ENCODE assay signal across 11 mouse cellular contexts in genomic region chr2:29631020-29631419, GRCm38 (mm10).
"Had no signal": no experiment of that assay in that cellular context is flagged by ENCODE, and none has a peak within 500 bp of the region (broad histone marks: within the 10 kb centered on the region; RNA-seq: fewer than 3 reads in every experiment).

No protein-coding gene starts in this region.

- H3K9ac ChIP-seq: intestine, embryonic 15.5 days; kidney, embryonic 15.5 days; limb, embryonic 15.5 days; liver, embryonic 15.5 days; lung, embryonic 15.5 days; midbrain, embryonic 15.5 days had no signal

- H3K9me3 ChIP-seq: intestine, embryonic 15.5 days; kidney, embryonic 15.5 days; limb, embryonic 15.5 days; liver, embryonic 15.5 days; lung, embryonic 15.5 days; midbrain, embryonic 10.5 days; midbrain, embryonic 15.5 days had no signal

- DNase-seq: kidney, adult 2 months; kidney, postnatal 14 days; thymus, postnatal 36 days had no signal

- H3K27me3 ChIP-seq: intestine, embryonic 15.5 days; kidney, embryonic 15.5 days; limb, embryonic 15.5 days; liver, embryonic 15.5 days; lung, embryonic 15.5 days; midbrain, embryonic 15.5 days had no signal

- H3K4me3 ChIP-seq: intestine, embryonic 15.5 days; kidney, embryonic 15.5 days; left cerebral cortex, adult 2 months; limb, embryonic 15.5 days; liver, embryonic 15.5 days; lung, embryonic 15.5 days; midbrain, embryonic 10.5 days; midbrain, embryonic 15.5 days had no signal

- H3K4me2 ChIP-seq: intestine, embryonic 15.5 days; kidney, embryonic 15.5 days; limb, embryonic 15.5 days; liver, embryonic 15.5 days; lung, embryonic 15.5 days; midbrain, embryonic 15.5 days had no signal

- H3K36me3 ChIP-seq: kidney, embryonic 15.5 days; limb, embryonic 15.5 days; liver, embryonic 15.5 days; lung, embryonic 15.5 days; midbrain, embryonic 15.5 days had no signal

- H3K27ac ChIP-seq: intestine, embryonic 15.5 days; kidney, embryonic 15.5 days; left cerebral cortex, adult 2 months; limb, embryonic 15.5 days; liver, embryonic 15.5 days; lung, embryonic 15.5 days; midbrain, embryonic 10.5 days; midbrain, embryonic 15.5 days had no signal

- ATAC-seq: intestine, embryonic 15.5 days; midbrain, embryonic 15.5 days had no signal
